Mouse (Mus musculus) midbrain, postnatal 0 days (tissue): Measurements from ENCODE around the gene Trabd2b. TPM values are rescaled to one million over a fixed set of nuclear protein-coding genes. Genes with fewer than 3 reads are reported as not detected.

ENCODE experiments used
- ATAC-seq: fragments of 200-750 bp; cut with Nextera tagmentation; 2 replicates; pipeline ENCODE4 v1.8.0; 2017; ENCODE audit warnings: moderate number of reproducible peaks, mild to moderate bottlenecking, moderate TSS enrichment, moderate library complexity; ENCODE audit not compliant: low FRiP score
- DNase-seq: peaks from one replicate; pipeline ENCODE4 v3.0.0-alpha.2; 2015; ENCODE audit warnings: low spot score
- H3K27ac ChIP-seq: fragments of 300-500 bp; sonication (generic); 2 replicates; pipeline ENCODE4 v1.5.1; 2014; ENCODE audit warnings: low read depth, mild to moderate bottlenecking, low read length, mixed read lengths
- H3K27me3 ChIP-seq: fragments of 300-500 bp; sonication (generic); 2 replicates; pipeline ENCODE4 v1.6.1; 2014; ENCODE audit warnings: low read length, control low read depth, mixed read lengths; ENCODE audit not compliant: insufficient read depth
- H3K36me3 ChIP-seq: fragments of 300-500 bp; sonication (generic); 2 replicates; pipeline ENCODE4 v1.6.1; 2014; ENCODE audit warnings: low read length, control low read depth, mixed read lengths; ENCODE audit not compliant: insufficient read depth
- H3K4me1 ChIP-seq: fragments of 300-500 bp; sonication (generic); 2 replicates; pipeline ENCODE4 v1.6.1; 2014; ENCODE audit warnings: mild to moderate bottlenecking, control low read depth, antibody characterized with exemption, low read length, mixed read lengths; ENCODE audit not compliant: insufficient read depth
- H3K4me2 ChIP-seq: fragments of 300-500 bp; sonication (generic); 2 replicates; pipeline ENCODE4 v1.6.1; 2014; ENCODE audit warnings: low read depth, mild to moderate bottlenecking, low read length, mixed read lengths; ENCODE audit not compliant: poor library complexity, severe bottlenecking
- H3K4me3 ChIP-seq: fragments of 300-500 bp; sonication (generic); 2 replicates; pipeline ENCODE4 v1.5.1; 2014; ENCODE audit warnings: low read depth, mild to moderate bottlenecking, low read length, moderate library complexity
- H3K9ac ChIP-seq: fragments of 300-500 bp; sonication (generic); replicated peaks from 2 replicates; pipeline ENCODE4 v1.6.1; 2014; ENCODE audit warnings: mild to moderate bottlenecking, low read length, moderate library complexity, mixed read lengths; ENCODE audit not compliant: poor library complexity, severe bottlenecking
- H3K9me3 ChIP-seq: fragments of 300-500 bp; sonication (generic); 2 replicates; pipeline ENCODE4 v1.6.1; 2016; ENCODE audit warnings: low read length, control low read depth
- CTCF ChIP-seq: IDR thresholded peaks from 2 replicates; pipeline ENCODE4 v1.5.1; 2016; ENCODE audit warnings: antibody characterized with exemption, mild to moderate bottlenecking
- WGBS: fragments of 180-500 bp; shearing (Covaris S2); extraction: QIAGEN DNeasy Blood & Tissue Kit; methylation state at CpG from one replicate; pipeline ENCODE4 v1.1.7; 2014; 5-methylcytosine and 5-hydroxymethylcytosine counted together
- polyA plus RNA-seq: library from polyadenylated mRNA; unstranded; fragments of >200 nt; fragmentation: Nextera tagmentation; extraction: Ambion mirVana; gene quantifications from 2 replicates; pipeline ENCODE4 v1.2.1, GENCODE M21; 2015
- total RNA-seq: library from RNA; depleted of rRNA; stranded (reverse); fragments of >200 nt; gene quantifications from 2 replicates; pipeline ENCODE4 v1.2.3, GENCODE M21; 2014

Gene Trabd2b
- total and polyA plus RNA-seq, 2 experiments from 2014 or later: 0.48 to 1.8 TPM

DNA sequence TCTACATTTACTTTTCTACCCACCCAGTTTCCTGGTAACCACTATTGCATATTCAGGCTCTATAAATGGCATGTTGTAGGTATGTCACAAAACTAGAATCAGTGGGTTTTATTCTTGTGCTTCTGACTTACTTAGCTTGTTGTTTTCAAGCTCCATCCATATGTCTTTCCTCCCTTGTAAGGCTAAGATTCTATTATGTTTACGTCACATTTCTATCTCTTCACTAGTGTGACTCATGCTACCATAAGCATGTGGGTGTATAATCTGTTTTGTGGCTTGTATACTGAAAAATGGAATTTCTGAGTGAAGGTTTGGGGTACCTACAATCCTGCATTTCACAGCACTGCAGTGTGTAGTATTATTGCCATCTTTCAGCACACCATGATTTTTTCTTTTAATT lies 32.2 kb upstream of the Trabd2b start:
- Histone ChIP-seq H3K4me1 (no peaks in the 10 kb centered on the region), H3K4me2 (no peak overlapping the region), H3K36me3 (no peaks in the 10 kb centered on the region), H3K4me3 (no peak overlapping the region), H3K9ac (no peak overlapping the region), H3K27me3 (no peaks in the 10 kb centered on the region), H3K27ac (no peak overlapping the region), H3K9me3 (no peaks in the 10 kb centered on the region)
- DNase-seq: no peak
- 94% methylated on average over 1 of the region's 1 CpGs for WGBS
- no peak for TF ChIP-seq CTCF
- ATAC-seq: no peak

DNA sequence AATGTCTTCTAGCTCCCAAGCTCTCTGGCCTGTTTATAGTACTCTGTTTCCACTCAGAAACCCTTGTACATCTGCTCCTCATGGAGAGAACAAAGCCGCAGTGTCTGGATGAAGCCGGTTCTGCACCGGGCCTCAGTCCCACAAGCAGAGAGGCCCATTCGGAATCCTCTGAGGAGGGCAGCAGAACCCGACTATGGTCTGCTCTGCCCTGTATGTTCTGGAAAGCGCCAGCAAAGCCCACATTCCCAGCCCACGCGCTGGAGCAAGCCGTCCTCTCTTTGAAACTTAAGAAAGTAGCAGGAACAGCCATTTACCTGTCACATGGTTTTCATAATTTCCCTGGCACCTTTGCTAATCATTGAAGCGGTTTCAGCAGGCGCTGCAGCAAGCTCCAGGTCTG lies 29.0 kb upstream of the Trabd2b start:
- TF ChIP-seq CTCF: no peak
- Histone ChIP-seq H3K27ac (no peak overlapping the region), H3K4me2 (no peak overlapping the region), H3K4me3 (no peak overlapping the region), H3K36me3 (no peaks in the 10 kb centered on the region), H3K9ac (no peak overlapping the region), H3K27me3 (no peaks in the 10 kb centered on the region), H3K9me3 (no peaks in the 10 kb centered on the region), H3K4me1 (no peaks in the 10 kb centered on the region)
- no peak for DNase-seq
- WGBS: 90% methylated on average over 11 of the region's 11 CpGs
- ATAC-seq: no peak

DNA sequence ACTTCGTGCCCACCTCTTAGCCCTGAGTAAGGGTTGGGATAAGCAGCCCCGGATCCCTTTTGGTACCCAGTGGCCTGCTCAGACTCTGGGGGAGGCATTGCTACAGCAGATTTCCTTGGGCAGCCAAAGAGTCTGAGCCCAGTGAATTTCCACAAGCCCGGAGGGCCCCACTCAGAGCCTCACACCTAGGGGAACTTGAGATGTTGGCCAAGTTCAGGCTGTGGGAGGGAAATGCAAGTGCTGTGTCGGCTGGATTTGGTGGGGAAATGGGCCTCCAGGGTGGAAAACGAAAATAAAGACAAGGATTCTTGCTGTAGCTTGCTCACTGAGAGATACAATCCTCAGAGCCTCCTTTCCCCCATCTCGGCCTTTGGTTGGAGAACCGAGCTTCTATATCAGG lies 28.0 kb upstream of the Trabd2b start:
- no peak for ATAC-seq
- no peak for TF ChIP-seq CTCF
- WGBS: 86% methylated on average over 7 of the region's 7 CpGs
- DNase-seq: no peak
- Histone ChIP-seq H3K4me3 (no peak overlapping the region), H3K27me3 (no peaks in the 10 kb centered on the region), H3K9ac (no peak overlapping the region), H3K4me2 (no peak overlapping the region), H3K4me1 (no peaks in the 10 kb centered on the region), H3K9me3 (no peaks in the 10 kb centered on the region), H3K27ac (no peak overlapping the region), H3K36me3 (no peaks in the 10 kb centered on the region)

DNA sequence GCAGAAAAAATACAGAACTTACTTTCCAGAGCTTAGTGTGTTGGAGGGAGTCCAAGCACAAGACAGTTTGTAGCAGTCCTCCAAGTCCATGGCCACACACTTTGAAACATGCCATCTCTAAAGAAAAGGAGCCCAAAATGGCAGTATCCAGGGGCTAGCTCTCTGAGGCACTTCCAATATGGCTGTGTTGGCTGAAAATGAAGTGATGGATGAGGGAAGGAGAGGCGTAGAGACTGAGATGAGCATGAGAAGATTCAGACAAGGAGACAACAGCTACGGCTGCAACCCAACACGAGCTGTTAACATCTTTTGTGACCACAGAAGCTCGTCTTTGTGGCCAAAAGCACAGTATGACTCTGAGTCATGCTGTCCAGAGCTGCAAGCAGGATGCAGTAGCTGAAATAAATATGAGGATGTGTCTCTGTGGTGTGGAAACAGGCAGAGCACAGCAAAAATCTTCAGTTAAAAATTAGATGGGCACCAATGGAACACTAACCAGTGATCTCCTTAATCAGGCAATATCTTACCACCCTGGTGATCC lies 27.0 kb upstream of the Trabd2b start:
- no peaks in the 10 kb centered on the region for H3K27me3 ChIP-seq
- H3K4me1 ChIP-seq: no peaks in the 10 kb centered on the region
- WGBS: 79% methylated on average over 4 of the region's 4 CpGs
- no peak for DNase-seq
- TF ChIP-seq CTCF: no peak
- no peak overlapping the region for H3K9ac ChIP-seq
- no peaks in the 10 kb centered on the region for H3K9me3 ChIP-seq
- no peaks in the 10 kb centered on the region for H3K36me3 ChIP-seq
- ATAC-seq: no peak
- no peak overlapping the region for H3K4me2 ChIP-seq
- H3K27ac ChIP-seq: no peak overlapping the region
- H3K4me3 ChIP-seq: no peak overlapping the region

DNA sequence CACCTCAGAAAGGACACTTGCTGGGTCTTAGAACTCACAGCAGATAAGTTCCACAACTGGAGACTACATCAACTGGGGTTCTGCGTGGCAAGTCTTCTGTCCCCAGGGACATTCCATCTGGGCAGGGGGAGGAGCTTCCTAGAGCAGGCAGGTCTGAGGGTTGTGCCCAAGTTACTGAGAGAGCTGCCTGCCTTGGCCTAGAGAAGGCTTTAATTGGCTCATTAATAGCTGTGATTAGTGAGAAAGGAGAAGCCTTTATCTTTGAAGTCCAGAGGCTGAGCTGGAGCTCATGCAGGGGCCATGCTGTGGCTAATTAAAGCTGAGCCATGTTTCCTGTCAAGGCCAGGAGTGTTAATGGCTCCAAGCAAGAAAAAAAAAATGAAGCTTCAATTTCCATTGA lies 23.9 kb upstream of the Trabd2b start:
- no peaks in the 10 kb centered on the region for H3K27me3 ChIP-seq
- no peak overlapping the region for H3K4me3 ChIP-seq
- DNase-seq (peak; percentile 24), ATAC-seq (0 out of 2 replicates have a peak, but pooled peaks have one; percentile 14)
- 27% methylated on average over 1 of the region's 1 CpGs for WGBS
- no peak overlapping the region for H3K27ac ChIP-seq
- H3K4me1 ChIP-seq: no peaks in the 10 kb centered on the region
- no peak for TF ChIP-seq CTCF
- no peak overlapping the region for H3K9ac ChIP-seq
- H3K36me3 ChIP-seq: no peaks in the 10 kb centered on the region
- no peaks in the 10 kb centered on the region for H3K9me3 ChIP-seq
- no peak overlapping the region for H3K4me2 ChIP-seq

DNA sequence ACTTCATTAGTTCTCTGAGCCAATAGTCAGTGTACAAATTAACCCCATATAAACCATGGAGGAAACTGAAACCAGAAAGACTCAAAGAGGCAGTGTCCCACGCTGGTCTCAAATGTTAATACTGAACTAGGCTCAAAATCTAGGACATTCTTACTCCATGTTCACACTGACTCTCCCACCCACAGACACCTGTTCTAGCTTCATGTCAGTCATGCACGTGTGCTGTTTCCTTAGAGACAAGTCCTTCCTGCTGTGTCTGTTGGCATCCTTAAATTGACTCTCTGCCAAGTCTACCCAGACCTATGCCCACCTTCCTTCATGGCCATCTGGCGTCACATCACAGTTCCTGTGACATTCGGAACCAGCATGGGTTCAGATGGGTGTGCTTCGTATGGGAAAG lies 21.3 kb upstream of the Trabd2b start:
- no peak for TF ChIP-seq CTCF
- no peak overlapping the region for H3K27ac ChIP-seq
- no peak overlapping the region for H3K4me2 ChIP-seq
- H3K27me3 ChIP-seq: no peaks in the 10 kb centered on the region
- no peaks in the 10 kb centered on the region for H3K36me3 ChIP-seq
- H3K9me3 ChIP-seq: no peaks in the 10 kb centered on the region
- H3K9ac ChIP-seq: no peak overlapping the region
- ATAC-seq: no peak
- DNase-seq: peak; percentile 59
- no peaks in the 10 kb centered on the region for H3K4me1 ChIP-seq
- no peak overlapping the region for H3K4me3 ChIP-seq
- WGBS: 87% methylated on average over 5 of the region's 5 CpGs
